Mouse (Mus musculus): ENCODE data around the gene Dclk2.

DNA sequence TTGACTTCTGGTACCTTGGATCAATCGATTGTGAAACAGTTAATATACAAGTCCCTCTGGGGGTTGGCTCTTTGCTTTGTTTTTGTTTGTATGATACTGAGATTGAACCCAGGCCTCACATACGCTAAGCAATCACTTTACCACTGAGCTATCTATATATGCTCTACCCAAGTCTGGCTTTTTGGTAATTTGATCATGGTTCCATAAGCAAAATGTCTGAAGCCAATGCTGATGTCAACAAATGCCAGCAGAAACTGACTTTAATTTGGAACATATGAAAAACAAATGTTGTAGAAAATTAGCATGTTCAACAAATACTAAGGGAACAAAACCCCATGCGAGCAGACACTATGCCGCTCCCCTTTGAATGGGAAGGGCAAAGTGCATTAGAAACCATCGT lies 44.7 kb downstream of the Dclk2 start:
- no peak for TF ChIP-seq CTCF (IDR thresholded peaks at IDR 0.05; ENCODE audit: extremely low read depth, insufficient read depth, low read length)
- TF ChIP-seq POLR2A (IDR thresholded peaks at IDR 0.05; ENCODE audit: extremely low read depth, insufficient read depth, low read length) = no peak

Measured in cortical plate, adult 2 months (tissue).